Mouse (Mus musculus) brain, embryonic 14.5 days (tissue): Measurements from ENCODE around the gene Bcorl1.

Source experiments
- CTCF ChIP-seq: fragments of 200-500 bp; IDR thresholded peaks from 2 replicates; pipeline ENCODE4 v1.5.1; 2012; ENCODE audit warnings: inconsistent platforms, mild to moderate bottlenecking, moderate library complexity, borderline replicate concordance; ENCODE audit not compliant: insufficient read depth, insufficient read length; ENCODE audit errors: extremely low read depth
- POLR2A ChIP-seq: fragments of 200-500 bp; IDR thresholded peaks from 2 replicates; pipeline ENCODE4 v1.6.1; 2012; ENCODE audit warnings: mild to moderate bottlenecking, inconsistent platforms, borderline replicate concordance; ENCODE audit not compliant: poor library complexity, insufficient read depth, insufficient read length, severe bottlenecking; ENCODE audit errors: extremely low read depth

- TF ChIP-seq POLR2A: no peak
- TF ChIP-seq CTCF: no peak
Measured at GRCm38 (mm10) chrX:48439036-48439435, 97.9 kb downstream of the Bcorl1 start.
